Mouse (Mus musculus) erythroblast, embryonic 14.5 days (primary cell): ENCODE results near the gene Vcpkmt.

Experiments
- GATA1 ChIP-seq: IDR thresholded peaks from 2 replicates; pipeline ENCODE4 v1.6.1; 2012; ENCODE audit warnings: low read length, inconsistent platforms, mixed read lengths
- TAL1 ChIP-seq: IDR thresholded peaks from 3 replicates; pipeline ENCODE4 v1.6.1; 2012; ENCODE audit warnings: low read length, inconsistent platforms, mixed read lengths

DNA sequence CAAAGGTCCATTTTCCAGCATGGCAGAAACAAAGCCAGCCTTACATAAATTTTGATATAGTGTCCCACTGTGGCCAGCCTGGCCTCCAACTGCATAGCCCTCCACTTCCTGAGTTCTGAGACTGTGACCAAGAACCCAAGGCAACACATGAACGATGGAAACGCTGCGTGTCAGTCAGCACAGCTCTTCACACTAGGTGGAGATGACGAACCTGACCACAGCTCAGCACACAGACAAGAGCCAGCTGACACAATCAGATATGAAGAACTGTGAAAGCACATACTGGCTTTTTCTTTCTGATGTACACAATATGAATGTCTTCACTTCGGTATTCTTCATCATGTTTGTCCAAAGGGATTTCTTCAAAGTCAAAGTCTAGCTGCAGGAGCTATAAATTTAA is 3.2 kb downstream of the Vcpkmt start:
- TF ChIP-seq TAL1 (no peak), GATA1 (no peak)
